Mouse (Mus musculus): ENCODE results near the gene Prss43. TPM values are rescaled to one million over a fixed set of nuclear protein-coding genes. Genes with fewer than 3 reads are reported as not detected.

Prss43 gene
- total and polyA plus RNA-seq, 2 experiments from 2014 or later = 0.04 TPM; not detected in 1

- ATAC-seq (ENCODE audit: insufficient read depth, low read depth) (no peak), DNase-seq (ENCODE audit: low spot score) (no peak)
- Histone ChIP-seq H3K4me3 (ENCODE audit: low read depth, low read length) (no peak overlapping the region), H3K27me3 (ENCODE audit: control insufficient read depth, insufficient read depth, low read length) (no peaks in the 10 kb centered on the region), H3K4me1 (ENCODE audit: control insufficient read depth, insufficient read depth) (no peaks in the 10 kb centered on the region), H3K36me3 (replicated peaks; ENCODE audit: control insufficient read depth, insufficient read depth, low read length) (no peaks in the 10 kb centered on the region), H3K4me2 (ENCODE audit: low read depth, low read length) (no peak overlapping the region), H3K9ac (replicated peaks; ENCODE audit: low read depth, low read length) (no peak overlapping the region), H3K27ac (ENCODE audit: low read depth) (no peak overlapping the region), H3K9me3 (replicated peaks; ENCODE audit: control insufficient read depth, low read length) (no peaks in the 10 kb centered on the region)
- no peak for TF ChIP-seq EP300 (IDR thresholded peaks at IDR 0.05; ENCODE audit: low read depth)
- TF ChIP-seq CTCF (IDR thresholded peaks at IDR 0.05; ENCODE audit: low read depth) = no peak
- WGBS = 83% methylated on average over 6 of the region's 6 CpGs
Observed at GRCm38 (mm10) chr9:110840905-110841304, 14.4 kb downstream of the Prss43 start.

GRCm38 (mm10) chr9:110841438-110841837, 14.9 kb downstream of the Prss43 start:
- Histone ChIP-seq H3K4me3 (ENCODE audit: low read depth, low read length) (no peak overlapping the region), H3K27ac (ENCODE audit: low read depth) (no peak overlapping the region), H3K36me3 (replicated peaks; ENCODE audit: control insufficient read depth, insufficient read depth, low read length) (no peaks in the 10 kb centered on the region), H3K4me1 (ENCODE audit: control insufficient read depth, insufficient read depth) (no peaks in the 10 kb centered on the region), H3K27me3 (ENCODE audit: control insufficient read depth, insufficient read depth, low read length) (no peaks in the 10 kb centered on the region), H3K4me2 (ENCODE audit: low read depth, low read length) (no peak overlapping the region), H3K9me3 (replicated peaks; ENCODE audit: control insufficient read depth, low read length) (no peaks in the 10 kb centered on the region), H3K9ac (replicated peaks; ENCODE audit: low read depth, low read length) (no peak overlapping the region)
- TF ChIP-seq CTCF (IDR thresholded peaks at IDR 0.05; ENCODE audit: low read depth) (no peak), EP300 (IDR thresholded peaks at IDR 0.05; ENCODE audit: low read depth) (no peak)
- DNase-seq (ENCODE audit: low spot score) (no peak), ATAC-seq (ENCODE audit: insufficient read depth, low read depth) (no peak)
- WGBS = 61% methylated on average over 2 of the region's 2 CpGs

- Histone ChIP-seq H3K9me3 (replicated peaks; ENCODE audit: control insufficient read depth, low read length) (no peaks in the 10 kb centered on the region), H3K4me1 (ENCODE audit: control insufficient read depth, insufficient read depth) (no peaks in the 10 kb centered on the region), H3K4me2 (ENCODE audit: low read depth, low read length) (no peak within 1 kb of the TSS), H3K36me3 (replicated peaks; ENCODE audit: control insufficient read depth, insufficient read depth, low read length) (no peaks in the 10 kb centered on the region), H3K27ac (ENCODE audit: low read depth) (no peak within 1 kb of the TSS), H3K4me3 (ENCODE audit: low read depth, low read length) (no peak within 1 kb of the TSS), H3K9ac (replicated peaks; ENCODE audit: low read depth, low read length) (no peak within 1 kb of the TSS), H3K27me3 (ENCODE audit: control insufficient read depth, insufficient read depth, low read length) (no peaks in the 10 kb centered on the region)
- 76% methylated on average over 10 of the region's 10 CpGs for WGBS
- TF ChIP-seq CTCF (IDR thresholded peaks at IDR 0.05; ENCODE audit: low read depth) = no peak
- no peak for TF ChIP-seq EP300 (IDR thresholded peaks at IDR 0.05; ENCODE audit: low read depth)
- no peak for DNase-seq (ENCODE audit: low spot score)
- no peak for ATAC-seq (ENCODE audit: insufficient read depth, low read depth)
Observed at GRCm38 (mm10) chr9:110844206-110844605, 17.7 kb downstream of the Prss43 start, which contains the start of gene Prss46. Gene Prss46 (plus strand): TSS chr9:110844506.

GRCm38 (mm10) chr9:110849162-110849561, 22.7 kb downstream of the Prss43 start:
- no peak overlapping the region for H3K4me3 ChIP-seq (ENCODE audit: low read depth, low read length)
- no peaks in the 10 kb centered on the region for H3K4me1 ChIP-seq (ENCODE audit: control insufficient read depth, insufficient read depth)
- no peaks in the 10 kb centered on the region for H3K9me3 ChIP-seq (replicated peaks; ENCODE audit: control insufficient read depth, low read length)
- DNase-seq (ENCODE audit: low spot score) = no peak
- 53% methylated on average over 7 of the region's 7 CpGs for WGBS
- no peaks in the 10 kb centered on the region for H3K27me3 ChIP-seq (ENCODE audit: control insufficient read depth, insufficient read depth, low read length)
- no peak overlapping the region for H3K9ac ChIP-seq (replicated peaks; ENCODE audit: low read depth, low read length)
- H3K27ac ChIP-seq (ENCODE audit: low read depth) = no peak overlapping the region
- no peak overlapping the region for H3K4me2 ChIP-seq (ENCODE audit: low read depth, low read length)
- no peak for TF ChIP-seq CTCF (IDR thresholded peaks at IDR 0.05; ENCODE audit: low read depth)
- TF ChIP-seq EP300 (IDR thresholded peaks at IDR 0.05; ENCODE audit: low read depth) = no peak
- ATAC-seq (ENCODE audit: insufficient read depth, low read depth) = no peak
- no peaks in the 10 kb centered on the region for H3K36me3 ChIP-seq (replicated peaks; ENCODE audit: control insufficient read depth, insufficient read depth, low read length)

- no peaks in the 10 kb centered on the region for H3K9me3 ChIP-seq (replicated peaks; ENCODE audit: control insufficient read depth, low read length)
- H3K4me2 ChIP-seq (ENCODE audit: low read depth, low read length) = no peak overlapping the region
- DNase-seq (ENCODE audit: low spot score) = no peak
- ATAC-seq (ENCODE audit: insufficient read depth, low read depth) = no peak
- no peak overlapping the region for H3K4me3 ChIP-seq (ENCODE audit: low read depth, low read length)
- TF ChIP-seq EP300 (IDR thresholded peaks at IDR 0.05; ENCODE audit: low read depth) (no peak), CTCF (IDR thresholded peaks at IDR 0.05; ENCODE audit: low read depth) (no peak)
- H3K27me3 ChIP-seq (ENCODE audit: control insufficient read depth, insufficient read depth, low read length) = peaks cover 21% of the 10 kb centered on the region
- H3K27ac ChIP-seq (ENCODE audit: low read depth) = no peak overlapping the region
- no peaks in the 10 kb centered on the region for H3K4me1 ChIP-seq (ENCODE audit: control insufficient read depth, insufficient read depth)
- 67% methylated on average over 7 of the region's 7 CpGs for WGBS
- no peak overlapping the region for H3K9ac ChIP-seq (replicated peaks; ENCODE audit: low read depth, low read length)
- no peaks in the 10 kb centered on the region for H3K36me3 ChIP-seq (replicated peaks; ENCODE audit: control insufficient read depth, insufficient read depth, low read length)
Observed at GRCm38 (mm10) chr9:110855903-110856302, 29.4 kb downstream of the Prss43 start.

- Histone ChIP-seq H3K4me2 (ENCODE audit: low read depth, low read length) (no peak overlapping the region), H3K27ac (ENCODE audit: low read depth) (no peak overlapping the region), H3K9me3 (replicated peaks; ENCODE audit: control insufficient read depth, low read length) (no peaks in the 10 kb centered on the region), H3K36me3 (replicated peaks; ENCODE audit: control insufficient read depth, insufficient read depth, low read length) (no peaks in the 10 kb centered on the region), H3K4me1 (ENCODE audit: control insufficient read depth, insufficient read depth) (no peaks in the 10 kb centered on the region), H3K9ac (replicated peaks; ENCODE audit: low read depth, low read length) (no peak overlapping the region), H3K27me3 (ENCODE audit: control insufficient read depth, insufficient read depth, low read length) (peaks cover 21% of the 10 kb centered on the region), H3K4me3 (ENCODE audit: low read depth, low read length) (no peak overlapping the region)
- DNase-seq (ENCODE audit: low spot score) (no peak), ATAC-seq (ENCODE audit: insufficient read depth, low read depth) (no peak)
- WGBS = 18% methylated on average over 4 of the region's 4 CpGs
- TF ChIP-seq EP300 (IDR thresholded peaks at IDR 0.05; ENCODE audit: low read depth) (no peak), CTCF (IDR thresholded peaks at IDR 0.05; ENCODE audit: low read depth) (no peak)
Observed at GRCm38 (mm10) chr9:110856920-110857319, 30.4 kb downstream of the Prss43 start.

Data from heart, postnatal 0 days (tissue).